Mouse (Mus musculus): ENCODE results near the gene Cdx2.

Cdx2 gene

GRCm38 (mm10) chr5:147306638-147307397 lies at the start of gene Cdx2:
TSS of gene Cdx2 (minus strand) at chr5:147307270.
- DNase-seq: no peak

- DNase-seq: no peak
These were observed 49.4 kb upstream of the Cdx2 start for GRCm38 (mm10) chr5:147356260-147357055.

GRCm38 (mm10) chr5:147355788-147356187 lies 48.7 kb upstream of the Cdx2 start:
- no peak for DNase-seq

- no peak for DNase-seq
These were observed 47.9 kb upstream of the Cdx2 start for GRCm38 (mm10) chr5:147354985-147355384.

GRCm38 (mm10) chr5:147354161-147354780 lies 47.2 kb upstream of the Cdx2 start:
- DNase-seq: no peak

GRCm38 (mm10) chr5:147351931-147352330 lies 44.9 kb upstream of the Cdx2 start:
- no peak for DNase-seq

GRCm38 (mm10) chr5:147345981-147346380 lies 38.9 kb upstream of the Cdx2 start:
- DNase-seq: no peak

- DNase-seq: no peak
These were observed 36.8 kb upstream of the Cdx2 start for GRCm38 (mm10) chr5:147343904-147344303.

GRCm38 (mm10) chr5:147342901-147343300 lies 35.8 kb upstream of the Cdx2 start:
- no peak for DNase-seq

GRCm38 (mm10) chr5:147340741-147341414 lies 33.8 kb upstream of the Cdx2 start:
- DNase-seq: no peak

- DNase-seq: no peak
These were observed 32.5 kb upstream of the Cdx2 start for GRCm38 (mm10) chr5:147339560-147339959.

GRCm38 (mm10) chr5:147338967-147339366 lies 31.9 kb upstream of the Cdx2 start:
- no peak for DNase-seq

- DNase-seq: no peak
These were observed 25.6 kb upstream of the Cdx2 start for GRCm38 (mm10) chr5:147332711-147333110.

- DNase-seq: peak; percentile 50
These were observed 24.5 kb upstream of the Cdx2 start for GRCm38 (mm10) chr5:147331547-147331946.

- no peak for DNase-seq
These were observed 22.9 kb upstream of the Cdx2 start for GRCm38 (mm10) chr5:147329946-147330345.

GRCm38 (mm10) chr5:147327636-147328035 lies 20.6 kb upstream of the Cdx2 start:
- no peak for DNase-seq

GRCm38 (mm10) chr5:147325931-147326330 lies 18.9 kb upstream of the Cdx2 start:
- no peak for DNase-seq

GRCm38 (mm10) chr5:147323237-147323917 lies 16.3 kb upstream of the Cdx2 start:
- peak; percentile 56 for DNase-seq

GRCm38 (mm10) chr5:147322183-147322582 lies 15.1 kb upstream of the Cdx2 start, which contains the start of gene Urad:
TSS of gene Urad (minus strand) at chr5:147322440.
- no peak for DNase-seq

GRCm38 (mm10) chr5:147319653-147320052 lies 12.6 kb upstream of the Cdx2 start:
- peak; percentile 68 for DNase-seq

GRCm38 (mm10) chr5:147317991-147318390 lies 10.9 kb upstream of the Cdx2 start:
- no peak for DNase-seq

- DNase-seq: no peak
These were observed 10.3 kb upstream of the Cdx2 start for GRCm38 (mm10) chr5:147317321-147317720.
